Mouse (Mus musculus) spleen, adult 12 weeks (tissue): Measurements from ENCODE around the gene Isoc2b.
"Not testable (repeated sequence)": the region's sequence is repeated elsewhere in the genome, so short reads cannot be mapped to it uniquely, and the experiment has no call there.

Experiments
- DNase-seq: peaks from one replicate; pipeline ENCODE4 v3.0.0; 2022; ENCODE audit warnings: low spot score

Gene Isoc2b

DNA sequence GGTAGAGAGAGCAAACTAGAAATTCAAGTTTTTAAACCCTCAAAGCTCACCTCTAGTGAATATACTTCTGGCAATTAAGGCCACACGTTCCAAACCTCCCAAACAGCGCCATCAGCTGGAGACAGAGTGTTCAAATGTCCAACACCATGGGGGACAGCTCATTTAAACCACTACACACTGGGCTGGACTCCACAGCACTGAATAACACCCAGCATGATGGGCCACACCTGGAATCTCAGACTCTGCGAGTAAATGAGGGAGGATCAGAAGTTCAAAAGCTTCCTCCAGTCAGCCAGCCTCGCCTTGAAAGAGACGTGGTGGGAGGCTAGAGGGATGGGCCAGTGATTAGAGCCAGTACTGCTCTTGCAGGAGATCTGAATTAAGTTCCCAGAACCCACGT lies at the start of gene Isoc2b:
TSS of gene Isoc2b (minus strand) at position 126 of the 400 bp plus-strand sequence.
- DNase-seq = no peak

DNA sequence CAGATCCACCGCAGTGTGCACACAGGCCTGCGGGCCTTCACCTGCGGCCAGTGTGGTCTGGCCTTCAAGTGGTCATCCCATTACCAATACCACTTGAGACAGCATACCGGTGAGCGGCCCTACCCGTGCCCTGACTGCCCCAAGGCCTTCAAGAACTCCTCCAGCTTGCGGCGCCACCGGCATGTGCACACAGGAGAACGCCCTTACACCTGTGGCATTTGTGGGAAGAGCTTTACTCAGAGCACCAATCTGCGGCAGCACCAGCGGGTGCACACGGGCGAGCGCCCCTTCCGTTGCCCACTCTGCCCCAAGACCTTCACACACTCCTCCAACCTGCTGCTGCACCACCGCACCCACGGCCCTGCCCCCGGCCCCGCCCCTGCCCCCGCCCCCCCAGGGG lies 49.0 kb upstream of the Isoc2b start:
- DNase-seq = no peak

DNA sequence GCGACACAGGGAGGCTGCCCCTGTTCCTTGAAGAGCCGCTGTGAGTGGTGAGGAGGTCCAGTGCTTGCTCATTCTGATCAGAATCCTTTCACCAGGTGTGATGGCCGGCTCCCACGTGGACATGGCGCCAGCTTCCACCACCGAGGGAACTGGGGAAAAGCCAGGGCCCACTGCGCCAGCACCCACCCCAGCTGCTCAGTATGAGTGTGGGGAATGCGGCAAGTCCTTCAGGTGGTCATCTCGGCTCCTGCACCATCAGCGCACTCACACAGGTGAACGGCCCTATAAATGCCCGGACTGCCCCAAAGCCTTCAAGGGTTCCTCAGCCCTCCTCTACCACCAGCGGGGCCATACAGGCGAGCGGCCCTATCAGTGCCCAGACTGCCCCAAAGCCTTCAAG lies 48.6 kb upstream of the Isoc2b start:
- no peak for DNase-seq

DNA sequence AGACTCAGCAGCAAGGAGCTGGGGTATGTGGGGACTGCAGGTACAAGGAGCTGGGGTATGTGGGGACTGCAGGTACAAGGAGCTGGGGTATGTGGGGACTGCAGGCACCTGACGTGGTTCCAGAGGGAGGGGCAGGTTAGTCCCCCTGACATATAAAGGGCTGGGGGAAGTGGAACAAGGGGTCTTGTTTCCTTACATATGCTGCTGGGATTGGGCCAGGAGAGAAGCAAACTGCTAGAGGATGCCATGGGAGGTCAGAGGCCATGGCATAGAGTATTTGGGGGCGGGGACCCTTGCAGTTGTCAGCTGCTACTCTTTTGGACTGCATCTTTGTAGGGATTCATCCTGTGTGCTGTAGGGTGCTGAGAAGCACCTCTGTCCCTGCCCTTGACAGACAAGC lies 47.4 kb upstream of the Isoc2b start:
- DNase-seq = no peak

DNA sequence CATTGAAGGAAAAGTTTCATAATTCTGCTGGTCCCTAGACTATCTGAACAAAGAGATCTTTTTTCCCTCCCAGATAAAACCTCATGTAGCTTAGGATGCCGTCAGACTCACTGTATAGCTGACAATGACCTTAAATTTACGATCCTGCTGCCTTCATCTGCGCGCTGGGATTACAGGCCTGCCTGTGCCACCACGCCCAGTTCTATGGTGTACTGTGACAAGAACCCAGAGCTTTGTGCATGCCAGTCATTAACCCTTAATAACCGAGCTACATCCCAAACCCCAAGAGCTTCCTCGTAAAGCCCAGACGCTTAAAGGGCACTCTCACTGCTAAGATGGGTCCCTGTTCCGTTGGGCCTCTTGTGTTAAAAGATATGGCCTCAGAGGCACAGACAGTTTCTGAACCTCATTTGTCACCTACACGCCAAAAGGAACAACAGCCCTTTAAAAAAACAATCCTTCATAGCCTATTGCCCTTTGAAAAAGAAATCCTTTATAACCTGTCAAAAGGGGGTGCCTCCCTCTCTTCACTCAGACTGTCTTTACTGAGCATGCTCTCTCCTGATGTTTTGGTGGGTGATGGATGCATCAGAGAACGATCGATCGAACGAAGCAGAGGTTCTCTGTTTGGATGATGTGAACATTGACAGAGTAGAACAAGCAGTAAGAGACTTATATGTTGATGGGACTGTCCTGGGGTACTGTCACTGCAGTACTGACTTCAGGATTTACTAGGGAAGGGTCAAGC lies 45.8 kb upstream of the Isoc2b start:
- DNase-seq = peak; percentile 31

DNA sequence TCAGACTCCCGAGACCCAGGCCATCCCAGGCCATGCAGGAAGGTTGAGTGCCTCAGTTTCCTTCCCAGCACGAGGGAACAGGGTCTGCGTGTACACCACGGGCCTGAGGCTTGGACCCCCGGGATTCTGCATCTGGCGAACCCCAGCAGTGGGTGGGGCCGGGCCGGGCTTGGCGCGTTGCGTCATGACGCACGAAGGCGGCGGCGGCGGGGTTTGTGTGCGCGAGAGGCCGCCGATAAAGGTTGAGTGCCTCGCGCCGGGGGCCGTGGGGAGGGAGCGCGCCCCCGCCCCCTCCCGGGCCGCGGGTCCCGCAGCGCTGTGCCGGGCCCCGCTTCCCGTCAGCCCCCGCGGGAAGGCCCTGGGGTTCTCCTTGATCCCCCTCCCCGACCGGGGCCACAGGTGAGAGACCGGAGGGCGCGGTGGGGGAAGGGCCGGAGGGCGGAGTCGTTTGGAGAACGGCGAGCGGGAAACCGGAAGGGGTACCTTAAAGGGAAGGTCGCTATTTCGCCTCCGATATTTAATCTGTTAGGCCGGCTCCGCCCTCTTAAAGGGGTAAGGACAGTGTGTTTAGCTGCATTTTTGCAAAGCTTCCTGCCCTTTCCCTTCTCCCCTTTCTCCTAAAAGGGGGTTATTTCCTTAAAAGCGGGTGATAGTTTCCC lies 45.1 kb upstream of the Isoc2b start, which contains the start of gene Zfp628:
TSS of gene Zfp628 (plus strand) at position 211 of the 659 bp plus-strand sequence.
- DNase-seq = peak; percentile 89

DNA sequence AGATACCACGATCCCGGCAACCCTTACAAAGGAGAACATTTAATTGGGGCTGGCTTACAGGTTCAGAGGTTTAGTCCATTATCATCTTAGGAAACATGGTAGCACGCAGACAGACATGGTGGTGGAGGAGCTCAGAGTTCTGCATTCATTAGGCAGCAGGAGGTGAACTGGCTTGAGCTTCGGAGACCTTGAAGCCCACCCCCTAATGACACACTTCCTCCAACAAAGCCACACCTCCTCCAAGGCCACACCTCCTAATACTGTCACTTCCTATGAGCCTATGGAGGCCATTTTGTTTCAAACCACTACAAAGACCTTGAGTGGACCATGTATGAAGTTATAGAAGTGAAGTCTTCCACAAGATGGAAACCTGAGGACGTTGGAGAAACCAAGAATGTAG lies 42.2 kb upstream of the Isoc2b start:
- no peak for DNase-seq

DNA sequence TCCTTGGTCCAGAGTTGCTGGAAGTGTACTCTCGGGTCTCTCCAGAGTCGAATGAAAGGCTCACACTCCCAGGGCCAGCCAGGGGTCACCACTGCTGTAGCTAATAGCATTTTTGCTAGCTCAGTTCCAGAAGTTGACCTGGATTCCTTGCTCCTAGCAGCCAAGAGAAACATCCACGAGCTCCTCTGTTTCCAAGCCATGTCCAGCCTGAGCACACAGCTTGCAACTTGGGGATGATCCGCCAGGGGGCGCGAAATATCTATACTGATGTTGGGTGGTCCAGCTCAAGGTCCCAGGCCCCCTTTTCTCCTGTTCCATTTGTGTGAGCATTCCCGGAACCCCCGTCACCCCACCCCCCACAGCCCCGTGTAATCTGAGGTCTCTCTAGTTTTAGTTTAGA lies 41.5 kb upstream of the Isoc2b start:
- no peak for DNase-seq

DNA sequence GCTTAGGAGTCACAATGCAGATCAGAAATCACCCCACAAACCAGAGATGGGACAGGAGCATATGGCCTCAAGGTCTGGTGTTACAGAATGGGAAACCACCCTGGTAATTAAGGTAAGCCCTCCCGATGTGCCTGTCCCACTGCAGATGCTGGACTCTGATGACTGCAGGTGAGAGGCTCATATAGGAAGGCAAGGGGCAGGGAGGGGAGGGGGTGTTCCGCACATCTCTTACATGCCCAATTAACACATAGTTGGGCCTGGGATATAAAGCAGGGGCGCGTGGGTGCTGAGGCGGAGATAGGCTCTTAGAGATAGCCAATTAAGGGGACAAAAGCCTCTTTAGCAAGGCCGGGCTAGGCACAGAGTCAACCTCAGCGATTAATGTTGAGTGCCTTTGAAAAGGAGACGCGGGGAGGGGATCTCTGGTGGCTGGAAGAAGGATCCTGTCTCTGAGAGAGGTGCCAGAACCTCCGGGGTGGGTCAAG lies 36.5 kb upstream of the Isoc2b start, which contains the start of gene Gm36210:
TSS of gene Gm36210 (minus strand) at position 51 of the 485 bp plus-strand sequence.
- no peak for DNase-seq

DNA sequence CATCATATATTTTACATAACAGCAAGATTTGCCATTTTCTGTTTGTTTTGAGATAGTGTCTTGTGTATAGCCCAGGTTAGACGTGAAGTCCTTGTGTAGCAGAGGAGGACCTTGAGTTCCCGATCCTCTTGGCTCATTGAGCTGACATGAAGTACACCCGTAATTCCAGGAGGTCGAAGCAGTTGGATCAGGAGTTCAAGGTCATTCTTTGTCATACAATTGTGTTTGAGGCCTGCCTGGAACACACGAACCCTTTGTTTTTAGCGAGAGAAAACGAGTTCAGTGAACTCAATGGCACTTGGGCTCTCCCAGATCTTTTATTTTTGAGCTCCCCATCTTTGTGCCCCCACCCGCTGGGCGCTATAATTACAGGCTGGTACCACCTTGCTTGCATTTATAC lies 32.3 kb upstream of the Isoc2b start:
- DNase-seq = no peak

DNA sequence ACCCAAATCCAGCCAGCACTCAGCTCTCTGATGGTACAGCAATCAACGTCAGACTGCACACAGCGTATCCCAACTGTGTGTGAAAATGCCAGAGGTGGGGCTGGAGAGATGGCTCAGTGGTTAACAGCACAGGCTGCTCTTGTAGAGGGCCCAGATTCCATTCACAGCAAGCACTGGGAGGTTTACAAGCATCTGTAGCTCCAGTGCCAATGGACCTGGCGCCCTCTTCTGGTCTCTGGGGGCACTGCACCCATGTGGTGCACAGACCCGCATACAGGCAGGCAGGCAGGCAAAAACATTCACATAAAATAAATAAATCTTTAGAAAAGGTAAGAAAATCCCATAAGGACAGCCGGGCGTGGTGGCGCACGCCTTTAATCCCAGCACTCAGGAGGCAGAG lies 31.1 kb upstream of the Isoc2b start:
- DNase-seq = peak; percentile 40

DNA sequence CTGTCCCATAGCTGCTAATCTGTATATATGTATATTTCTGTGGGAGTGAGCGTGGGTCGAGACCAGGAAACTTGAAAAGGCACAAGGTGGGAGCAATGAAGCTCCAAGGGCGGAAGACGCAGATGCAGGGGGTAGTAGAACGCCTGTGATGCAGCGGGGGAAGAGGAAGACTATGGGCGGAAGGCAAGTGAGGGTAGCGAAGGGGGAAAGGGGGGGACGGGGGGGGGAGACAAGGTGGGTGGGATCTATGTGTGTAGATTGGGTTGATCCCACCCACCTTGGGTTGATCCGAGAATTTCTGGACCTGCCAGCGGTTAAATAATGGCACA lies 30.4 kb upstream of the Isoc2b start:
- DNase-seq = no peak

DNA sequence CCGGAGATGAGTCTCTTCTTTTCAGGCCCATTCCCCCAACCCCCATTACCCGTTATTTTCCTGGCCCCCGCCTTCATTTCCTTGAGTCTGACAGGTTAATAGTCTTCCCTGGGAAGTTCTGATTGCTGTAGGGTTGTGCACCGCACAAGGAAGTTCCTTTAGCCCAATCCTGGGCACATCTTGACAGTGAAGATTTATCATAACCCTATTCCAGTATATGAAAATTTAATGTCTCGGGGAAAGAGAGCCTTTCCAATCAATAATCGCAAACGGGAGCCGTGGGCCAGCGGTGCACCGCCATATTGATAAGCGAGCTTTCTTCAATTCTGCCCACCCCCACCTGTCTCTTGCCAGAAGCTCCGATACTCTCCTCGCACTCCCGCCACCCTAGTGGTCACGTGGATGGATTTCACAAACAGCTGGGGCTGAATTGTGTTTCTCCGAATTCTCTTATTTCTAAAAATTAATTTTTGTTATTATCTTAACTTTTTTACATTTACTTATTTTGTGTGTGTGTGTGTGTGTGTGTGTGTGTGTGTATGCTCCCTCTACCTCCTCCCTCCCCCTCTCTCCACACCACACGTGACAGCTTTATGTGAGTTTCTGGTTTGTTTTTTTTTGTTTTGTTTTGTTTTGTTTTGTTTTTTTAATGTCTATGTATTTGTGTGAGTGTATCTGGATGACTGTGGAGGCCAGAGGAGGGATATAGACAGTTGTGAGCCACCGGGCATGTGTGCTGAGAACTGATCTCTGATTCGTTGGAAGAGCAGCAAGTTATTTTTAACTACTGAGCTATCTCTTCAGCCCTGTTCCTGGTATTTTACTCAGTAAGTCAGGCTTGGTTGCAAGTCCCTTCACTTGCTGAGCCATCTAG lies 29.8 kb upstream of the Isoc2b start:
- DNase-seq = no peak

DNA sequence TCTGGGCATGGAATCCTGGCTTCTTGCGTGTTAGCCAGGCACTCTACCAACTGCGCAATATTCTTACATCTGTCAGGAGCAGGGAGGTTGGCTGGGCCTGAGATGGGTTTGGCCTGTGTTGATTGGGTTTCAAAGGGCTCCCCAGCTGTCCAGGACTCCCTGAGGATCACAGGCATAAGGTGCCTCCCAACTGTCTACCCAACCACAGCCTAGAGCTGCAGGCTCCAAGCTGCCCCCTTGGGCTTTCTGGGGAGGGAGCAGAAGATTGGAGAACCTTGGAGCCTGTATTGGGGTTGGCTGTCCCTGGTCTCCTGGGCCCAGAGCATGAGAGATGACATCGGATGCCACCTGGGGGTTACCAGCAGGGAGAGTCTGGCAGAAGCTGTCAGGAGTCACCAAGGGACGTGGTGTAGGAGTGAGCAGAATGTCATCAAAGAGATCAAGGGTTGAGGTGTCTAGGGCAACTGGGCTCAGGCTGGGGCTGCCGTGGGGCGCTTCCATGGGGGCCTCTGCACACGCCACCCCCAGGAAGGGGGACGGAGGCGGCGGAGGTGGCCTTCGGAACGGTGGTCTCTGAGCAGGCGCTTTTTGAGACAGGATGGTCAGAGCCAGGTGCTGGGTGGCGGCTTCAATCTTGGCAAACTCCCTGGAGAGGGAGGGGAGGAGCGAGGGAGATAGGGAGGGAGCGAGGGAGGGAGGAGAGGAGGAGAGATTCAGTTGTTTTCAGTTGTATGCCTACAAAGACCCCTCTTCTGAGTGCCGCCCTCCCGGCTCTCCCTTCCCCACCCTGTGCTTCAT lies 29.0 kb upstream of the Isoc2b start:
- DNase-seq = no peak

DNA sequence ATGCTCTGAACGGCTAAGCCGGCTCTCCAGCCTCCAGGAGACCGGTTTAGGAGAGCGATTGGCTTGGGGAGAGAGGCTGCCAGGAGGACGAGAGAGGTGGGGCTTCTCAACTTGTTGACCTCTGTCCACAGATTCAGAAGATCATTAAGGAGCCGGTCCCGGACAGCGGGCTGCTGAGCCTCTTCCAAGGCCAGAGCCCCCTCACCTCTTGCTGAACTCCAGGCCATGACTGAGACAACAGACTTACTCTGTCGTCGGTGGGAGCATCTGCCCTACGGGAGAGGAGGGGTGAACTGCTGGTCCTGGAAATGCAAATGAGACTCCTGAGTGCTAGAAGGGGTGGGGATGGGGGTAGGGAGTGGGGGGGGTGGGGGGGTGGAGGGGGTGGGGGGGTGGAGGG lies 25.1 kb upstream of the Isoc2b start:
- DNase-seq = no peak

DNA sequence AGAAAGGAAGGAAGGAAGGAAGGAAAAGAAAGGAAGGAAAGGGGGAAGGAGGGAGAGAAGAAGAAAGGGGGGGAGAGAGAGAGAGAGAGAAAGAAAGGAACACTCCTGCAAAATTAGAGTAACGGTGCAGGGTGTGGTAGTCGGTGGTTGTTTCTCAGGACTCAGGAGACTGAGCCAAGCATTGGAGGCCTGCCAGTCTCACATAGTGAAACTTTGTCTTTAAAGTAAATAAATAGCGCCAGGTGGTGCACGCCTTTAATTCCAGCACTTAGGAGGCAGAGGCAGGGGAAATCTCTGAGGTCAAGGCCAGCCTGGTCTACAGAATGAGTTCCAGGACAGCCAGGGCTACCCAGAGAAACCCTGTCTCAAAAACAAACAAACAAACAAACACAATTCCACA lies 16.6 kb upstream of the Isoc2b start:
- no peak for DNase-seq

DNA sequence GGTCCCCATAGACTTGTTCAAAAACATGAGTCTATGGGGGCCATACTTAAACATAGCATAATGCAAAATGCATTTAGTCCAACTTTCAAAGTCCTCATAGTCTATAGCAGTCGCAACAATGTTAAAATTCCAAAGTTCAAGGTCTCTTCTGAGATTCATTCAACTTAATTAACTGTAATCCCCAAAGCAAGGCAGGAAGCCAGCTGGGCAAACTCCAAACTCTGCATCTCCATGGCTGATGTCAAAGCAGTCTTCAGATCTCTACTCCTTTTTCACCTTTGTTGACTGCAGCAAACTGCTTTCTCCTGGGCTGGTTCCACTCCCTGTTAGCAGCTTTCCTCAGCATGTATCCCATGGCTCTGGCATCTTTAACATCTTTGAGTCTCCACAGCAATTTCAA lies 9.0 kb upstream of the Isoc2b start:
- DNase-seq = not testable (repeated sequence)

DNA sequence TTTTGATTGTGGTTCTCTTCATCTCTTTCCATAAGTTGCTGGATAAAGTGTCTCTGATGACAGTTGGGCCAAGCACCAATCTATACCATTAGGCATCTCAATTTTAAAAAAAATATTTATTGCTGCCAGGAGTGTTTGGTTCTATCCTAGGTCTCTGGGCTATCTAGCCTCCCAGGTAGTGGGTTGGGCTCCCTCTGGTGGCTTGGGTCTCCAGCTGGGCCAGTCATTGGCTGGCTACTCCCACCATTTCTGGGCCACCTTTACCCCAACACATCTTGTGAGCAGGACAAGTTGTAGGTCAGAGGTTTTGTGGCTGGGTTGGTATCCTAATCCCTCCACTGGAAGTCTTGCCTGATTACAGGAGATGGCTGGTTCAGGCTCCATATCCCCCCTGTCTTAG lies 8.1 kb upstream of the Isoc2b start:
- DNase-seq = no peak

DNA sequence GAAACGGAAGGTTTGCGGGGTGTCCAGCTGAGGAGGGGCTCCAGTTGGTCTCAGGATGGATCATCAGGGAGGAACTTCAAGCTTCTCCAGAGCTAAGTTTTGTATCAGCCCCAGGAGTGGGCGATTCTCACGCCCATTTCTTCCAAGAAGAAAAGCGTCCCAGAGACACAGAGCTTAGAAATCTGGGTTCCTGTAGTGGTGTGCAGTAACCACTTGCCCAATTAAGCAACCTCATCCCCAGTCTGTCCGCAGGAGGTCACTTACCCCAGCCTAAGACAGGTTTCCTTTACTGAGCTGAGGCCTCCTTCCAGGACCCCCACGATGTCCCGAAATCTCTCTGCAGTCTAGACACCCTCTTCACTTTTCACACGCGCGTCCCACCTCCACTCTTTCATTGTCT lies 7.2 kb upstream of the Isoc2b start:
- DNase-seq = no peak

DNA sequence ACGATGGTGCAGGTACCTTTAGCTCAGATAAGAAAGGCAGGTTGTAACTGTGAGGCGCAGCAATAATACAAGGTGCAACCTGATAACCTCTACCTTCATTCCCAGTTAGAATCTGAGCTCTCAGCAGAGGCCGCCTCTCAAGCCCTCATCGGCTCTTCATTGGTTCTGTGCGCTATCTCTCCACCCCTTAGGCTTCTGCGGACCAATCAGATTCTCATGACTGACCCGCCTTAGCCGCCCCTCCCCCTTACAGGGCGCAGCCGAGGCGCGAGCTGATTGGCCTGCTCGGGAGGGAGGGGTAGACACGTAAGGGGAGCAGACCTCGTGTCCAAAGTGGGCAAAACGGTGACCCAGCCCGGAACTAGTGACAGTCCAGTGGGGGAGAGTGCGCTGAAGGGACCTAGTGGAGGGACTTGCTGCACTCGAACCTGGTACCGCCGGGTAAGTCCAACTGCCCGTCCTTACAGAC lies 6.7 kb upstream of the Isoc2b start, which contains the start of gene Isoc2a:
TSS of gene Isoc2a (plus strand) at position 401 of the 469 bp plus-strand sequence.
- DNase-seq = peak; percentile 83

DNA sequence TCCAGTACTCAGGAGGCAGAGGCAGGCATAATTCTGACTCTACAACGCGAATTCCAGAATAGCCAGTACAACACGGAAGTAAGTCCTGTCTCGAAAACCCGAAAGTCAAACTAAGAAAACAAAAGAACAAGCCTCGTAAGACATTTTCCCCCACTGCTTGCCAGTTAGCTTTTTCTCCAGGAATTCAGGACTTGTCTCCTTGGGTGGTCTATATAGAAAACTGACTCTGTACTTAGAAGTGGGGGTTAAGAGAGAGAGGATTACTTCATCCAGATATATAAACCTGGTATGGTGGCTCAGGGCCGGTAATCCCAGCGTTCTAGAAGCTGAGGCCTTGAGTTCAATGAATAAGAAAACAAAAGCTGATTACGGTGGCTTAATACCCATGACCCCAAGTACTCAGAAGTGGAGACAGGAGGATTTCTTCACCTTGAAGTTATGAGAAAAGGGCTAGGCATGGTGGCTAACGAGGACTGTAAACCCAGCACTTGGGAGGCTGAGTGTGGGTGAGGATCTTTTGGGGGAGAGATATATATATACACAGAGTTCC lies 3.4 kb downstream of the Isoc2b start:
- DNase-seq = no peak
